ENCODE assay signal across 1 mouse cellular context in the genomic region with DNA sequence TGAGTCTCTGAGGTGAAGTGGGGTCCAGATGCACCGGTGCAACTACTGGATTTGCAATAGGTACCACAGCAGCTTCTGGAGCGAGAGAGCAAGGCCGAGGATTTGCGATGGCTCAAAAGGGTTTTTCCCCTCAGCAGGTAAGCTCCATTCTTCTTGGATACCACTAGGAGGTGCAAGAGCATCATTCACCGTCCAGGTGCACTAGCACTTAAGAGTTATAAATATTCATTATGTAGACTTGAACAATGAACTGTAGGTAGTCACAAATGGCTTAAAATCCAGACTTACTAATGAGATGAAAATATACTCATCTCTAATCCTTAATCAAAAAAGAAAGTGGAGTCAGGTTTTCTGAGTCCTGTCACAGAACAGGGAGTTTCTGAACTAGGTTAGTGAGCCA.
TF ChIP-seq lines count a peak whose summit lies in the region.

No protein-coding gene starts in this region.

TF ChIP-seq in CH12.LX, 34 proteins besides CTCF, POLR2A, EP300 and RAD21:
- TF ChIP-seq SMC3 (IDR thresholded peaks at IDR 0.05; ENCODE audit: low read depth, low read length) (peak; percentile 77), JUN (IDR thresholded peaks at IDR 0.05; ENCODE audit: insufficient read depth, low read depth, low read length) (no peak)
